Mouse (Mus musculus) heart, postnatal 36 days (tissue): ENCODE measurements at regions not wholly inside any gene's neighbourhood (a gene's known extent, or its start where the extent isn't known, plus 50 kb on each side); places are given as distances from the start of the nearest gene placed in this dataset.
"Not testable (repeated sequence)": the region's sequence is repeated elsewhere in the genome, so short reads cannot be mapped to it uniquely, and the experiment has no call there.

Experiments
- DNase-seq, 2 experiments: peaks; one replicate each; pipeline ENCODE4 v3.0.0; 2021 to 2022
- intact Hi-C: fragments of 180-260 bp; cut with DNase I; formaldehyde crosslinking; loops from one replicate; pipeline ENCODE4 v1.15.1; 2025

GRCm38 (mm10) chr13:6855199-6856148, 206.9 kb upstream of the Pfkp start:
- intact Hi-C loops: no loop called here
- DNase-seq: no peak

DNA sequence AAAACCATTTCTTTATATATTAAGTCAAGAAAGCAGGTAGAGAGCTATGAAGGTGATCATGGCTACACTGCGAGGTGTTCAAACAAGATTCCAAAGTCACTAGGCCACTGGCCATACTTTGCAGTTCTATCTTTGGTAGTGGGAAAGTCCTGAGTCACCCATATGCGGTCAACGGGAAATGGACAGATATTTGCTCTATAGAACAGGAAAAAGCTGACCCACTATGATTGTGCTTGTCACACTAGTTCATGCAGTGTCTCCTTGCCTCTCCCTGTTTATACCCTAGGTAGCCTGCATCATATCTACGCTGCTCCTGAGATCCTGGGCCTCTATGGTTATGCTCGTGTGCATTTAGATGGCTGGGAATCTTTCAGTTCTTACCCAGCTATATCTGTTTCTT, 188.9 kb upstream of the Pfkp start:
- no peak for DNase-seq
- intact Hi-C loops: no loop called here

DNA sequence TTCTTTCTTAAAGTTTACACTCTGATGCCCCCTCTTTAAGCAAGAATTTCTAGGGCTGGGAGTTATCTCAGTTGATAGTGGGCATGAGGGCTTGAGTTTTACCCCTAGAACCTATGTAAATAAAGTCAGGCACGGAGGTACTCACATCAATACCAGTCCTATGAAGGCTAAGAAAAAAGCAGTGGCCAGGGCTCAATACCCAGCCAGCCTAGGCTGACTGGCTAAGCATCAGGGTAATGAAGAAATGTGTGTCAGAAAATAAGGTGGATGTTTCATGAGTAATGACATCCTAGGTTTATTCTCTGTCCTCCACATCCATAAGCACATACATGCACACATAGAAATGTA, 188.5 kb upstream of the Pfkp start:
- DNase-seq: no peak
- intact Hi-C loops: no loop called here

GRCm38 (mm10) chr13:6836351-6837074, 187.9 kb upstream of the Pfkp start:
- DNase-seq: peak in 1 of 2 experiments; percentile 4
- intact Hi-C loops: no loop called here

- intact Hi-C loops: no loop called here
- DNase-seq: no peak
Observed at GRCm38 (mm10) chr13:6829882-6830281, 181.3 kb upstream of the Pfkp start.

DNA sequence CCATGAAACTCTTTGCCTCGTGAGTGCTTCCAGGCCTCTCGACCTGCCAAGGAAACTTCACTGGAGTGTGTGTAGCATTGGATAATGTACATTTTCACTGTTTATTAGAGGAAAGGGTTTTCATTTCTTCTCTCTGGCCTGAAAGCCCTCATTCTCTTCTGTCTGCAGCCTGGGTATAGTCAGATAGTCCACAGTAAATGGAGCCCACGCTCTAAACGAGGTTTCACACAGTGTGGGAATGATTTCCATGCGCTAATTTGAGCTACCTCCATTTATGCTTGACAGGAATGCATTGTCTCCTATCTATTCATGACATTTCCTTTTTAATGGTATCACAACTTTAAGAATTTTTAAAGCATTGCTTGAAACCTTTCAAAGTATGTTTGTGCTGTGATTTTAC, 180.8 kb upstream of the Pfkp start:
- intact Hi-C loops: no loop called here

DNA sequence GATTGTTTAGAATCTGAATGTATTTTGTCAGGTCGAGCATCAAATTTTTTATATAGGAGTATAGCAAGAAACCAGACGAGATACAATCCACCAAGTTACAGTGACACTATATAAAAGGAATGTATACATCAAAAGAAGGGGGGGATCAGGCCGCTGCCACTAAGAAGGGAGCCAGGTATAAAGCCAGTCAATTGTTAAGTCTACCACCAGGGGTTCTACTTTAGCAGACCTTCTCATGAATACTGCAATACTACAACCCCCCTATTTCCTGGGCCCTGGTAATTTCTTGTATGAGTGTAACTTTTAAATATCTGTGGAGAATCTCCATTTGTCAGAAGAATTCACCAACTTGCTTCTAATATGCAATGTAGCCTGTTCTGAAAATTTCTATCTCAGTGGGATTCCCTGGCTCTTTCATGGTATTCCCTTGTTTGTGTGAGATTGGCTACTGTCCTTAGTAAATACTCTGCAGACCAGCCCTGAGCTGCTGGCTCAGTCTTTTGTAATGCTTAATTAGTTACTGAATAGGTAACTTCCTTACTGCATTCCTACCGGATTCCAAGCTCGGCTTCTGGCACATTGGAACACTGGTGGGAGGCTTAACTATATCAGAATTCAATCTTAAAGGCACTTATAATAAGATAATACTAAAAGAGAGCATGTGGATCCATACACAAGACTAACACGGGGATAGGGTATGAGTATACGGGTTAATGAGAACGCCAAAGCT, 180.2 kb upstream of the Pfkp start:
- DNase-seq, intact Hi-C loops: not testable (repeated sequence)

More for the DNA sequence above, 180.8 kb upstream of the Pfkp start:
- DNase-seq: no peak

DNA sequence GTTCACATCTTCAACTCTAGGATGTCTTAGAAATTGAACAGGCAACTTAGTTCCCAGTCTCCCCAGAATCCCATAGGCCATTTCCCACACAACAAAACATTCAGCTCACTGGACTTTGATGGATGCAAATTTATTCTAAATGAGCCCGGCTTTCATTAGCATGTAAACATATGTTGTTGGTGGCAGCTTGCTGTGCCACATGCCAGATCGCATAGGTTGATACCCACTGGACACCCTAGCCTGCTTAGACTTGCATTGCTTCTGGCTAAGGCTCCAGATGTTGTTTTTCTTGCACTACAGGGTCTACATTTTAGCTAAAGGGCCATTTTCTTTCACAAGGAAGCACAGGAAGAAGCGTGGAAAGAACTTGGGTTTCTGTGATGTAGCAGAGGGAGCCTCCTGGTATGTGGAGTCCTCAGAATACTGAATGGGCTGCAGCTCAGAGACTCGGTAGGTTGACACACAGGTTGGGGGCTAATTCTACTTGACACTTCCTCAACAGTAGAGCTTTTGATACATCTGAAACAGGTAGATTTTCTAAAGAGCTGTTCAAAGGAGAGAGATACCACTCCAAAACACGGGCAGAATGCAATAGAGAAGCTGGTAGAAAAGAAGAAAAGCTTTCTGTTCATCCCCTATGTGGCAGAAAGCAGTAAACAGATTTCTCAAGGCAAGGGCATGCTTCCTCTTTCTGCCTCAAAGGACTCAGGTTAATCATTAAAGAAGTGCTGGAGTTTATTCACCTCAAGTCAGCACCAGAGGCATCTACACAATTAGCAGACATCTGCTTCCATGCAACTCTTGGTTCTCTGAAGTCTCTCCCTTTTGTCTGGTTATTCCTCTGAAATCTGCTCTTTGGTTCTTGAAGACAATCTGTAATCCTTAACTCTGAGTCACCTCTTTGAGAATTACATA, 153.9 kb upstream of the Pfkp start:
- intact Hi-C loops: no loop called here
- DNase-seq: no peak

DNA sequence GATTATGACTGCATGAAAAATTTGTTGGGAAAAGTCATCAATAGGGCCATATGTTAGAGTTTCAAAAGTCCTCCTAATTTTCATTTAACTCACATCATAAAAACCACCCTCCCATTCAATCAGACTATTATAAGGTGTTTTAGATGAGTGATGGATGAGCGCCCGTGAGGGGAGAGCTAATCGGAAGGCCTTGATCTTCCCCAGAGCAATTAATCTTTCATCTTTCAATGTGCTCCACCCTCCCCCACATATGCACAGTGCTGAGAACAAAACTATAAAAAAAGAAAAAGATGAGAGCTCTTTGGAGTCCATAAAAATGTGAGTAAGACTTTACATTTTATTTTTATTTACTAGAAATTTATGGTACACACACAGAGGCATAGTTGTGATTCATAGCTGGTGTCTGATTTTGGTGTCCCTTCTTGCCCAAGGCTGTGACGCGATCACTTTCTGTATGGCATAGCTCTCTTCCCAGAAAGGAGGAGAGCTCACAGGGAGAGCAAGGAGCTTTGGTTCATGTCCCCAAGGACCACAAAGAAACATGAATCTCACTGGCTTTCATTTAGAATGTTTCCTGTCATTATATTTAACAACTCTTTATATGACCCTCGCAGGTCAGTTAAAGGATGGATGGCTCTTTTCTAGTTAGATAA, 119.5 kb upstream of the Pfkp start:
- intact Hi-C loops: no loop called here
- no peak for DNase-seq

- intact Hi-C loops: no loop called here
- DNase-seq: no peak
Observed at GRCm38 (mm10) chr13:6757151-6757550, 108.6 kb upstream of the Pfkp start.

- intact Hi-C loops: no loop called here
Observed at GRCm38 (mm10) chr13:6751599-6751998, 103.0 kb upstream of the Pfkp start.

GRCm38 (mm10) chr13:6751149-6751548, 102.6 kb upstream of the Pfkp start:
- intact Hi-C loops: no loop called here
- DNase-seq: no peak

More at GRCm38 (mm10) chr13:6751599-6751998, 103.0 kb upstream of the Pfkp start:
- DNase-seq: no peak

- intact Hi-C loops: no loop called here
- no peak for DNase-seq
Observed at GRCm38 (mm10) chr13:6741916-6742315, 93.3 kb upstream of the Pfkp start.

GRCm38 (mm10) chr13:6736984-6737566, 88.5 kb upstream of the Pfkp start:
- DNase-seq: no peak
- intact Hi-C loops: no loop called here
